Mouse (Mus musculus) embryonic fibroblast, embryonic 13.5 days (primary cell): Measurements from ENCODE around the gene Ppp1r13l.

Source experiments
- CTCF ChIP-seq: IDR thresholded peaks from 2 replicates; pipeline ENCODE4 v1.5.1; 2011; ENCODE audit warnings: mild to moderate bottlenecking, control low read depth, low read length, moderate library complexity, borderline replicate concordance; ENCODE audit not compliant: insufficient read depth
- POLR2A ChIP-seq: IDR thresholded peaks from 2 replicates; pipeline ENCODE4 v1.6.1; 2011; ENCODE audit warnings: low read depth, mild to moderate bottlenecking, control low read depth, low read length, moderate library complexity

DNA sequence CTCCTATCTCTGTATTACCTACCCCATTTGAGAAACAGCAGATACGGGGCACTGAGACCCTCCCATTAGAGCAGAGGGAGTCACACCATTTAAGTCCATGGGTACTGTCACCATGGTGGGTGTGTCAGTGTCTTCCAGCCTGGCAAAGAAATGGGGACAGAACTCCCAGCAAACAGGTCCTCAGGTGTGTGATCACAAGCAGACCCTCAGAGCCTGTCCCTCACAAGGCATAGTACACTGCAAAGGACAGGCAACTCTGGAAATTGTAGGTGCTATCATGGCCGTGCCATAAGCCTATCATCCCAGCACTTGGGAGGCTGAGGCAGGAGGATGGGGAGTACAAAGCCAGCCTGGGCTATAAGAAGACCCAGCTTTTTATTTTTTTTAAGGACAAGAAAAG, 41.3 kb upstream of the Ppp1r13l start:
- no peak for TF ChIP-seq POLR2A
- TF ChIP-seq CTCF, result no peak
